Mouse (Mus musculus) cerebellum, adult 2 months (tissue): ENCODE results near the gene Slc4a1ap.

Experiments used
- CTCF ChIP-seq: fragments of 200-500 bp; IDR thresholded peaks from 2 replicates; pipeline ENCODE4 v1.5.1; 2011; ENCODE audit warnings: low read depth, mild to moderate bottlenecking, control low read depth, low read length, moderate library complexity, borderline replicate concordance; ENCODE audit not compliant: insufficient read depth
- POLR2A ChIP-seq: fragments of 200-500 bp; IDR thresholded peaks from 2 replicates; pipeline ENCODE4 v1.6.1; 2011; ENCODE audit warnings: low read length, control low read depth, borderline replicate concordance; ENCODE audit not compliant: insufficient read depth

DNA sequence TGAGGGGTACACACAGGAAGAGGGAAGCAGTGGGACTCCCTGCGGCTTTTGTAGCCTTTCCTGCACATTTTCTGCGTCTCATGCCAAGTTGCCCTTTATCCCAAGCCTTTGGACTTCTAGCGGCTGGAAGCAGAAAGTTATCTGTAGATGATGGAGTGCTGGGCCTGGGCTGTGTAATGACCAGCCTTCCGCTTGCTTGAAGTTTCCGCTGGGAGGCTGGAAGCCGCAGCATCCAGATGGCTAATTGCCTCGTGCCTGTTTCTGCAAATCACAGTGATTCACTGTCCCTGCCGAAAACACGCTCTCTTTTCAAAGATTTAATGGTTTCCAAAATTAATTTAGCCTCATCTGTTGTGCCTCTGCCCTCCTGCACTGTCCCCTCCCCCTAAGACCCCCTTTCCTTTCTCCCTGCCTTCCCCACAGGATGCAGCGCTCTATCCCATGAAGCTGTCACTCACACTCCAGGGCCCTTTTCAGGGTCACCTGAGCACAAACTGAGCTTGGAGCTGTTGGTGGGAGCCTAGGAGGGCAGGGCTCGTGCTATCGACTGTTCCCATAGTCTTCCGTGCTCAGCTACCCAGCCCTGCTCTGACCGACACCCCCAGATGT, 63.0 kb downstream of the Slc4a1ap start:
- TF ChIP-seq CTCF: no peak
- TF ChIP-seq POLR2A: no peak
